Mouse (Mus musculus): ENCODE measurements around the gene Pheta1.

The Pheta1 gene

DNA sequence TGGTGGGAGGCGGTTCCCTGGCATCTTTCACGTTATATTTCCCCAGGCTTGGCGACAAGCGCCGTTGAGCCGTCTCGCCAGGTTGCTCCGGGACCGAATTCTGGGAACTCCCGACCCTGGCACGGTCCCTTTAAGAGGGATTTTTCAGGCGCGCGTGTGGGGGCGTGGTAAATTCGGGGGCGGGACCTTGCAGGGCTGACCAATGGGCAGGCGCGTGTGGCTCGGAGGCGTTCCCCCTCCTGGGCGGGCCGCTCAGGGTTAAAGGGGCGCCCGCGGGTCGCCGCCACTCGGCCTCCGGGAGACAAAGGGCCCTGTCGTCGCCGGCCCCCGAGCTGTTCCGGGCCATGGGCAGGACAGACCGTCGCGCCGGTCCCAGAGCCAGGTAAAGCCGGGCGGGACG is at the start of gene Pheta1:
Gene Pheta1 (plus strand): TSS at position 242 of the 400 bp plus-strand sequence.
- DNase-seq = peak; percentile 88 to 94

DNA sequence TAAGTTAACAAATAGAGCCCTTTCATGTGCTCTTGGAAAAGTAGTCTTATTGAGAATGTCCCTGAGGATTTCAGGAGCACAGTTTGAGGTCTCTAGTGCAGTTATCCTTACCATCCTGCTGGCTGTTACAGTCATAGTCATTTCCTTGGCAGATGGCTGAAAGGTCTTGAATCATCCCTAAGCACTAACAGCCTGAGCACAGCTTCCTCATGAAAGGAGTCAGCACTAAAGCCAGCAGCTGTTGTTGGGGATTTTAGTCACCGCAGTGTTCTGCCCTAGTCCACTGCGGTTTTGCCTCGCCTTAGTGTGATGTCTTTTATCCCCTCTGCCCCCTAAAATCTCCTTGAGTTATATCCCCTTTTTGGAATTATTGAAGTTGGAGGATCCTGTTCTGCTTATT is 41.6 kb upstream of the Pheta1 start:
- no peak for DNase-seq

DNA sequence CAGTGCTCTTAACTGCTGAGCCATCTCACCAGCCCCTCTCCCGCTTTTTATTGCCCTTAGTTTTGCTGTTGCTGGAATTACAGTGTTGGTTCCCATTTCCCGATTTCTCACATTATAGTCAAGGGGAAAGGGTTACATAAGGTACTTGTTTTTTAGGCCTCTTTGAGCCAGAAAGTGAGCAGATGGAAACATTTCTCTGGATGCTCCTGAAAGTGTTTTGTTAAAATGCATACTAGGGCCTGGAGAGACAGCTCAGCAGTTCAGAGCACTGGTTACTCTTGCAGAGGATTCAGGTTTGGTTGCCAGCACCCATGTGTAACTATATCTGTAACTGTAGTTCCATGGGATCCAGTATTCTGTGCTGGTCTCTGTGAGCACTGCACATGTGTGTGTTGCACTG is 40.6 kb upstream of the Pheta1 start:
- DNase-seq = no peak

DNA sequence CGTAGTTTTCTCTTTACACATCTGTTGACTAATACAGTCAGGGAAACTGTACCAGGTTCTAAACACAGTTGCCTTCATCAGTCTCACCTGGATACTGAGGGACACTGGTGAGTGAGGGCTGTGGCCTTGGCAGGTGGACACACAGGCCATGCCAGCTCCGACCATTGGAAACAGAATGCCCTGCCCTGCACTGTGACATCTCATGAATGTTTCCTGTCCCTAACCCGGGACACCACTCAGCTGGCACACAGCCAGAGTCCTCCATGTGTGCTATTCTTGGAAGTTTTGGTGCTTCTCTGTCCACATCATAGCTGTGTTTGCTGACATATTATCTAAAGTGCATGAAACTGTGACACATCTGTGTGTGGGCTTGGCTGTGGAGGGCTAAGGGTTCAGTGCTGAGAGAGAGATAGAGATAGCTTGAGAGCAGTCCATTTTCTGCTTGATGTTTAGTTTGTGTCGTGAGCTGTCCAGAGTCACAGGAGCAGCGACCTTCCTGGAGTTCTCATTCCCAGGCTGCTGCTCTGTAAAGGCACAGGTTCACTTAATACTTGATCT is 39.0 kb upstream of the Pheta1 start:
- DNase-seq = no peak

DNA sequence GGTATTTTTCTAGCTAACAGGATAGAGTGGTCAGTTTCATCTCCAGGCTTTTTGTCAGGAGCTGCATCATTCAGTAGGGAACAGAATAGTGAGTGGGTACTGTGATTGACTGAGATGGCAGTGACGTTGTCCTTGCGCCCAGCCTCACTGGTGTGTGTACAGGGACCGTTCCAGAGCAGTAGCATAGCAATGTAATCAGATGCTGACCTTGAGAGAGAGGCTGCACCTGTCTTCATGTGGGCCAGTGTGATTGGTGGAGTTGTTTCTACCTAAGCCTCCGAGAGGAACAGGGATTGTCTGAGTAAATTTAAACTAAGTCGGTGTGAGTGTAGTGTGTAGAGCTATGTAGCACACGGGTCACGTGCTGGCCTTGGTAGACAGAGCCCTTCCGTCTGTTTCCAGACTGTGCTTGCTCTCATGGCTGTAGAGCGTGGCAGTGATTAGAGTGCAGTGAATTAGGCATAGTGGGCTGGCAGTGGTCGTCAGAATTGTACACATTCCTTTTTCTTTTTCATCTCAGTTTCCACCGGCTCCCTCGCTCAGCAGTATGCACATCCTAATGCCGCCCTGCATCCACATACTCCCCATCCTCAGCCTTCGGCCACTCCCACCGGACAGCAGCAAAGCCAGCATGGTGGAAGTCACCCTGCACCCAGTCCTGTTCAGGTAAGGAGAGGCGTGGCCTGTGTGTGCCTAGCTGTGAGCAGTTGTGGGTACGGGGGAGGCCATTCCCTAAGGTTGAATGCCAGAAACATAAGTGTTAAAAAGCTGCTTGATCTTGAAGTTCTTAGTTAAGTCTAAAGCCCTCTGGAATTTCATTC is 38.2 kb upstream of the Pheta1 start:
- DNase-seq = no peak

DNA sequence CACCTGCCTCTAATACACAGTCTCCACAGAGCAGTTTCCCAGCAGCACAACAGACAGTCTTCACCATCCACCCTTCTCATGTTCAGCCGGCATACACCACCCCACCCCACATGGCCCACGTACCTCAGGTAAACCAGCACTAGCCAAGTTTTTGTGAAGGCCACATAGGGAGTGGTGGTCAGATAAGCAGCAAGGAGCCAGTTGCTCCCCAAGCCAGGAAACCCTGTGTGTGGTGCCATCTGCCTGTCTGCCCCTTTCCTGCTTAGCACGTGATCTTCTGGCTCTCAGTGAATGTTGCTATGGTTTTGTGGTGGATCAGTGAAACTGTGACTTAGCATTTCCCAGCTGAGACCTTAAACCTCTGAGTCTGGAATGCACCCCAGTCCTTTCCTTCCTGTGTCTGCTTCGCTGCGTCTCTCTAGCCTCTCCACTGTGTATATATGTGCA is 37.3 kb upstream of the Pheta1 start:
- DNase-seq = no peak

DNA sequence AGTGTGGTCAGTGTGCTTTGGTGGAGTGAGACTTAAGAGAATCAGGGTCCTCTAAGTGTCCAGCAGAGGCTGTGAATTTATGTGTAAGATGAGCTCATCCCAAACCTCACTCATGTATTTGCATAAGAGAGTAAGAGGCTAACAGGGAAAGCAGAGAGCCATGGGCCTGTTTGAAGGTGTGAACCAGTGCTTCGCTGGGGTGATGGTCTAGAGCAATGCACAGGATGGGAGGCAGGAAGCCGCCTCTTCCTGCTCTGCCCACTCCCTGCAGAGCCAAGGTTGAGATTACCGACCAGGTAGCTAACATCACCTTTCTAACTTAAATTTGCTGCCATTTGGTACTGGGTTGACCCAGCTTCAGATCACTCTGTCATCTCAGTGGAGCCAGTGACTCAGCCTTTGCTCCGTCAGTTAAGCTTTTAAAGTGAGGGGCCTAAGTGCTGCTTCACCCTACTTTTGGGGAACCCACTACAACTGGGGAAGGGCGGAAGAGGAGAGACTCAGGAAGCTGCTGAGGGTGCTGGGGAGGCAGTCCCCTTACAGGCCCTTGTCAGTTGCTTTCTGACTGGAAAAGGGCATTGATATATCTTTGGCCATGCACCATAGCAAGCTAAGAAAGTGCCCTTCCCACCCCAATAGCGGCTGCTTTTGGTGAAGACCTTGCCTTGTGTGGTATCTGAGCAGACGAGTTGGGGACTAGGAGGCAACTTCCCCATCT is 36.1 kb upstream of the Pheta1 start:
- DNase-seq = no peak

DNA sequence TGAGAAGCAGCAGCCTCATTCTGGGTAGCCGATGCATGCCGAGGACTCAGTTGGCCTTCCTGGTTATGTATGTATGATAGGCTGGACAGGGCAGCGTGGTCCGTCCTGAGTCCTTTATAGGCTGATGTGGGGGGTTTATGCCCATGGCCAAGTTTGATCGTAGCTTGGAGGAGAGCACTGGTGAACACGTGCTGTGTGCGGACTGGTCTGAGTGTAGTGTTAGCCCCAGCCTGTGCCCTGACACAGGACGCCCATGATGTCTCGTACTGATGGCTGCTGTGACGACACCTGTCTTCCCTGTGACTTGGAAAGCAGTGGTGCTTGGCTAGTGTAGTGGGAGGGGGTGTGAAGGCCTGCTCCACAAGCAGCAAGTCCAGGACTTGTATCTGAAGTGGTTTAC is 35.0 kb upstream of the Pheta1 start:
- no peak for DNase-seq

DNA sequence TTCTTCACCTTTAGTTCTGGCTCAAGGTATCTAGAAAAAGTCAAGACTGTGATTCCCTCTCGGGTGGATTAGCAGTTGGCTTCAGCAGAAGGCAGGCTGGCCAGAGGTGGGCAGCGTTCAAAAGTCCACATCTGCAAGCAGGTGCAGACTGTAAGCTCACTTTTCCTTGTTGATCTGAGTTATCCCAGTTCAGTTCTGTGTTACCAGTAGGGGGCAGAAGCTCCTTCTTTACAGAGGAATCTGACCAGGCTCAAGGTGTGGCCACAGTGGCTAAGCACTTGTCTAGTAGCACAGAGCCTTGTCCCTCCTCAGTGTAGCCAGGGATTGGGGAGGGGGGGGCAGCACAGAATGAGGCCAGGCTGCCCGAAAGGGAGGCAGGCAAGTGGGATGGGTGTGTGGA is 33.7 kb upstream of the Pheta1 start:
- peak; percentile 77 to 79 for DNase-seq

DNA sequence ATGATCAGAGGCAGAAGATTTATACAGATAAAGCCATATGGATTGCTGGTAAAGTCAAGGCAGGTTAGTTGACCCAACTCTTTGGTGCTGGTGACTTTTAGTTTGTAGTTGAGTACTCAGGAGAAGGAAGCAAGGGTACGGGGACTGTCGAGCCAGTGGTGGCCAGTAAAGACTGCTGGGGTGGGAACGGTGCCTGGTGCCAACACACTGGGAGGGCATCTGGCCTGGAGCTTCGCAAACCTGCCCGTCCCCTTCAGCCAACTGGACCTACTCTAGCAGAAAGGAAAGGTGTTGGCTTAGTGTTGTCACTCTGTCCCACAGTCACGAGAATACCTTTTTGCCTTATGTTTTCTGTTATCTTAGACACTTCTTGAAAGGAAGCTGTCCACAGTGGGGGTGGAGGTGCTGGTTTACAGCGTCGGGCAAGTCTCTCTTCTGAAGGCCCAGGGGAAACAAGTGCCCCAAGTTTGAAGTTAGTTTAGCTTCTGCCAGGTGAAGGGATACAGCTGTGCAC is 32.9 kb upstream of the Pheta1 start:
- DNase-seq = no peak

DNA sequence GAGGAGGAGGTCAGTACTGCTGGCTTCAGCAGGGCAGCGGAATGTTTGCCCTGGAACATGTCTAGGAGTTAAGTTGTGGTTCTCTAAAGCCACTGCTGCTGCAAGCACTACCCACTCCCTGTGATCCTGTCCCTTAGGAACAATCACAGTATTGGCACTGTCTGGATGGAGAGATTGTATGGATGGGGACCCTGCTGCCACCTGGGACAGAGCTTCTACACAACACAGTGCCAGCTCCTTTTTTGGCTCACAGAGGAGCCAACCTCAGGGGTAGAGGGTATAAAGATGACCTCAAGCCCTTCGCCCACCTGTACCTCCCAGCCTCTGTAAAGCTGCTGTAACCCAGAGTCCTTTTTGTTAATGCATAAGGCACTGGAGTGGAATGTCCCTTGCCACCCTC is 32.2 kb upstream of the Pheta1 start:
- no peak for DNase-seq

DNA sequence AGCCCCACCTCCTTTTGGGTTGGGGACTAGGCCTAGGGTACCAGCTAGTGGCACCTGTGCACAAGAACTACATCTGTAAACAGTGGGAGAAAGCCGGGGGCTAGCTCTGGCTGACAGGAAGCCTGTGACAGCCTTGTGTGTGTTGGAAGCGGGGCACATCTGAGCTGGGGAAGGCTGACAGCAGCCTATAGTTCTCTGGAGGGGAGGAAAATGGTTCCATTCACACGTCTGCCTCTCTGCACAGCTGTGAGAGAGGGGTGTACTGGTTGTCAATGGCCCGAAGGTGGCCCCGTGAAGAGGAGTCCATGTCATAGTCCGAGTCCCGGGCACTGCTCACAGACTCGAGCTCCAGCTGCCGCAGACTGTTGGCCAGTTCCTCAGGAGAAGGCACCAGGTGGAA is 31.2 kb upstream of the Pheta1 start:
- DNase-seq = no peak

DNA sequence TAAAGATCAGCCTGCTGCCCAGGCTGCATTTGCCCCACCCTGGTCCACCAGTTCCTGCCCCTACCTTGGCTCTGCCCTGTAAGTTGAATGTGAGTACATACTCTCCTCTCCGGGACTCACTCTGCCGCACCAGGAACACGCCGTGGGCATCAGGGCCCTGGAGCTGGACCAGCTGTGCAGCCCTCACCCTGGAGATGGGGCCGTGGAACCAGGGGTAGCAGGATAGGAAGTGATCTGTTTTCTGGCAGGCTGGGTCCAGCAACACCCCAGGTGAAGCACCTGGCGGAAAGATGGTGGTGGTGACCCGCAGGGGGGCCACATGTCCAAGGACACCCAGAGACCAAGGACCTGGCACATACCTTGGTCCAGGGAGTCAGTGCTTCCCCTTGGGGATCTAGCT is 30.4 kb upstream of the Pheta1 start:
- DNase-seq = no peak

DNA sequence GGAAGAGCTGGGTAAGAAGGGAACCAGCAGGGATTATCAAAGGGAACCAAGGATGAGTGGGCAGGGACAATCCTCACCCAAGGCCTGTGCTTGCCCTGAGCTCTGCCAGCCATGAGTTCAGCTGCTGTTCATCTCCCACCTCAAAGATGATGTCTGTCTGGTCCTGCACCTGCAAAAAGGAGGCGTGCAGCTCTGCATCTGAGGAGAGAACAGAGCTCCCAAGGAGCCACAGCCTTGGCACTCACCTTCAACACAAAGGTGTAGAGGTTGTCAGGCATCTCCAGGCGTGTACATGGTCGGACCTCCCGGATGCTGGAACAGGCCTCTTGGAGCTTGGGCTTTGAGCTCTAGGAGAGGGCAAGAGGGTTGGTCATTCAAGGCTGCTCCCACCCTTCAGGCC is 29.9 kb upstream of the Pheta1 start:
- no peak for DNase-seq

DNA sequence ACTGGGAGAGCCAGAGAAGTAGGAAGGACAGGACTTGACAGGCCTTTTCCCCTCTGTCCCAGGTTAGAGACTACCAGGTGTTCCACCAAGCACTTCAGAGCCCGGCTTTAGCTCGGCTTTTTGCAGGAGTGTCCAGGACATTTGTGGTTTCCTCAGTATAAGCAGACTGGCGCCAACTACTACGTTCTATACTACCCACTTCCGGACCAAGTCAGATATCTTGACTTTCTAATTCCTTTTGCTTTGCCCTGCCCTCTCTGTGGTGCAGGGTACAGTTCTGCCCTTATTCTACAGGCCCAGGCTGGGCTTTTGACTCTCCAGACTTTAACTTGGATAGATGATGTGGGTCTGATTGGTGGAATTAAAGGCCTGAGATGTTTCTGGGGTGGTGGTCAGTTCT is 29.2 kb upstream of the Pheta1 start:
- DNase-seq = no peak

DNA sequence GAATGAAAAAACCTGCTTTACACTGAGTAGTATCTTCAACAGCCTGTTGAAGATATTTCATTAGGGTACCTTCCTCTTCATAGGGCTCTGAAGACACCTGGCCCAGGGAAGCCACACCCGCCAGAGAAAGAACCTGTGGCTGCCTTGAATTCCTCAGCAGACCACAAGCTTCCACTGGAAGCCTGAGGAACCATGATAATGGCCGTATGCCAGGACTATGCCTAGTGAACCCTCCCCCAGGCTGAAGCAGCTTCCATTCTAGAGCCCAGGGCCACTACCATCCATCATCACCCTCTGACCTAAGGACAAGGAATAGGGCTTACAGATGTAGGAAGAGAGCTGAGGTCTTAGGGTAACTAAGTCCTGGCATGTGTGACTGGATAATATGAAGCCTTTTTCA is 28.6 kb upstream of the Pheta1 start:
- no peak for DNase-seq

DNA sequence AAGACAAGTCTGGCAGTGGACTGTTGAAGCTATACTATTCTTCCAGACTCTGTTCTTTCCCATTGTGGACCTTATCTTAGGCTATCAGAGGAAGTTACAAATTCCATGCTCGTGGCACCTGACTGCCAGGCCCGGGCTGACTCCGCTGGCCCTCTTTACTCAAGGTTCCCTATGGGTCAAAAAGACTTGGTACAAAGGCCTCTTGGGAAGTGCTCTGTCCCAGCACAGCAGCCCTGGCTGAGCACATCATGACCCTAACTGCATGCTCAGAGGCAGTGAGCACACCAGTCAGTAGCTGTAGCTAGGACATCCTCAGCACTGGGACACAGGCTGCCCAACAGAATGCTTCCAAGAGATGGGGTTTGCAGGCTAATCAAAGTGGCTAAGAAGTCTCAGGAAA is 28.1 kb upstream of the Pheta1 start:
- DNase-seq = no peak

DNA sequence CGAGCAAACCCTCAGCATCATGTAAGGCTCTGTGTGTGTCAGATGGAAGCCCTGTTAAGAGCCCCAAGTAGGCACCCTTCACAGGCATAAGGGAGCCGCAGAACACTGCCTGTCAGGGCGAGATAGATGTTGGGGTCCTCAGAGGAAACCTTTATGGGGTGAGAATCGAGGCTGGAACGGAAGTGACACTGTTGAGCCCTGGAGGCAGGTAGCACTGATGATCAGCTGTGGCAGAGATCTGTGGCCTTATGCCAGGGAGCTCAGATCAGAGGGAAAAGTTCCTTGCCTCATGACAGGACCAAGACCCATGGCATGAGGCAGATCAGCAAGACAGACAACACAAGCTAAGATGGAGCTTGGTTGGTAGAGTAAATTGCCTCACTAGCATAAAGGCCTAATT is 27.7 kb upstream of the Pheta1 start:
- no peak for DNase-seq

DNA sequence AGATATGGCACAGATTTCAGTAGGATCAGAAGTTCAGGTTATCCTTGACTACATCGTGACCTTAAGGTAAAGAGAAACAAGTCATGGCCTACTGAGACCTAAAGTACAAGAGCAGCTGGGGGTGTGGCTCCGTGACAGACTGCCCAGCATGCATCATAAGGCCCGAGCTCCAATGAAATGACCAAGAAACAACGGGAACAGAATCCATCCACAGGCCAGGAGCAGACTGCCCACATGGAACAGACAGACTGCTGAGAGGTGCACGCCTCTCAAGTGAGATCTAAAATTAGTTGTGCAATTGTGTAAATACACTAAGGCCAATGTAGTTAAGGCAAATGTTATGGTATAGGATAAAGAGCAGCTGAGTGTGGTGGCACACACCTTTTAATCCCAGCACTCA is 27.2 kb upstream of the Pheta1 start:
- DNase-seq = no peak

DNA sequence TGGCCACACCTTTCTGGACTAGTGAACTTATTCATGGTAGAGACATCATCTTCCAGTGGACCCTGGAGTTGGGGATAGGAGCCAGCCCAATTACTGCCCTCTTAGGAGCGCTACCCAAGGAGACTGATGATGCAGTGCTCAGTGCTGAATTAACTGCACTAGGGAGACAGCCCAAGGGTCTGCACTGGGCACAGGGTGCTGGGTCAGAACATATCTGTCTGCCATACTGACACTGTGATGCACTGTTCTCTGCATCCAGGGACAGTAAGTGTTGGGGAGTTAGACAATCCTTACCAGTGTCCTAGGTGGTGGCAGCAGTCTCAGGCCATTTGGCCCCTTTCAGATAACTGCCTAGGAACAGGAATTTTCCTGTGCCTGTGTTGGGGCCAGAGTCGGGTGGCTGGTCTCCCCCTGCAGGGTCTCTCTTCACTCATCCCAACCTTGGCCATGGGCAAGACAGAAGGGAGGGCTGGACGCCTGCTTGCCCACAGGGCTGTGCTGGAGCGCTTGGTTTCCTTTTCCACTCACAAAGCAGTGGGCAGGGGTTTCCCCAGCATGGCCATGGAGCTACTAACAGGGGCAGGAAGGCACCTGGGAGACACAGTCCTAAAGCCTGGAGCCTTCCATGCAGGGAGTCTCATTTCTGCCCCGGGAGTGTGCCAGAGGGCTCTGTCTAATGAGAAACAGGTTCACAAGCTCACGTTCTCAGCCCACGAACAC is 25.8 kb upstream of the Pheta1 start:
- no peak for DNase-seq

DNA sequence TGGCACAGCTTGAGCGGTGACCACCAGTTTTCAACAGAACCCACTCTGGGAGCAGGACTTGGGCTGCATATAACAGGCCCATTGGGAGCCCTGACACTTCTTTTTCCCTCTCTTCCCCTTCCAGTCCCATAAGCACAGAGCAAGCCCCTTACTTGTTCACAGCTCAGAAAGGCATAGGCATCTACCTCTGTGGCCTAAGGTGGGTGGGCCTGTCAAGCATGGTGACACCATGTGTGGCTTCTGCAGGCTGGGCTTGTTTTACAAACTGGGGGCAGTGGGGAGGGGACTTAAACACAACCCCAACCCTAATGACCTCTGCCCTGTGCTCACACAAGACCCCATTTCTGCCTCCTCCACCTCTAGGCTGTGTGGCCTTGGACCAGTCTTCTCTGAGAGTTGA is 25.1 kb upstream of the Pheta1 start:
- DNase-seq = no peak

DNA sequence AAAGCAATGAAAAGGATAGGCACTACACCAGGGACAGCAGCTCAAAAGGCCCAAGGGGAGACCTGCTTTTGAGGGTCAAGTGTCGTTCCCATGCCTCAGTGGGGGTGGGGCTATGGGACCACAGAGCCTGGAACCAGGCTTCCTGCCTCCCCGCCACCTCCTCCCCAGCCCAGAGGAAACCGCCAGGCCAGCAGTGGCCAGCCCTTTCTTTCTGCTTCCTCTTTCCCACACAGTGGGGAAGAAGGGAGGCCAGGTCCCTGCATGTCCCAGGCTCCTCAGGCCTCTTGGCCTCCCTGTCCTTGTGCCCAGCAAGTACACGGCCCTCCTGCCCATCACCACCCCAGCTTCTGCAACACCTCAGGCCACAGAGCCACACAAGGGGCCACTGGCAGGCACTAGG is 24.7 kb upstream of the Pheta1 start:
- no peak for DNase-seq

DNA sequence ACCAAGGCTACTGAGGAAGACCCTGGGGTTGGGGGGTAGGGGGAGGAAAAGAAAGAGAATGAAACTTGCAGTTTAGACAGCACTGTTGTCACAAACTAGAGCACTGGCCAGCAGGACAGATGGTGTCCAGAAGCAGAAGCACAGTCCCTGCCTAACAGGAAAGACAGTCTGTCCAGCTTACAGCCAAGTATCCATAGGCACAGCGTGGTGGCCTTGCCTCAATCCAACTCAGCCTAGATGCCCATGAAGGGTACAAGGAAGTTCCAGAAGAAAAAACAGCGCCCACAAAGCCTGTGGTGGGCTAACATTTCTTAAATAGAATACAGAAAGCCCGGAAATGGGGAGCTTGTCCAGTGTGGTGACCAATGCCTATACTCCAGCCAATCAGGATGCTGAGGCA is 23.2 kb upstream of the Pheta1 start:
- DNase-seq = no peak

All from kidney, adult 8-10 months (tissue).